Mouse (Mus musculus): ENCODE data around the gene Spata32. TPM values are rescaled to one million over a fixed set of nuclear protein-coding genes. Genes with fewer than 3 reads are reported as not detected.

Gene Spata32
- polyA plus RNA-seq, 1 experiment = not detected

GRCm38 (mm10) chr11:103174411-103174832 is 43.8 kb downstream of the Spata32 start:
- Histone ChIP-seq H3K4me3 (replicated peaks) (no peak overlapping the region), H3K4me1 (ENCODE audit: control insufficient read depth) (peaks cover 16% of the 10 kb centered on the region)

GRCm38 (mm10) chr11:103173771-103174344 is 44.4 kb downstream of the Spata32 start:
- no peaks in the 10 kb centered on the region for H3K9me3 ChIP-seq (ENCODE audit: control insufficient read depth, low read length)
- peaks cover 39% of the 10 kb centered on the region for H3K27me3 ChIP-seq (ENCODE audit: control insufficient read depth)
- H3K4me3 ChIP-seq (replicated peaks) = no peak overlapping the region
- no peaks in the 10 kb centered on the region for H3K36me3 ChIP-seq (ENCODE audit: control insufficient read depth)
- H3K4me1 ChIP-seq (ENCODE audit: control insufficient read depth) = peaks cover 16% of the 10 kb centered on the region
- no peak for TF ChIP-seq GATA1 (IDR thresholded peaks at IDR 0.05; ENCODE audit: low read length)
- TF ChIP-seq TAL1 (IDR thresholded peaks at IDR 0.05; ENCODE audit: low read length) = no peak

More at GRCm38 (mm10) chr11:103174411-103174832, 43.8 kb downstream of the Spata32 start:
- TF ChIP-seq GATA1 (IDR thresholded peaks at IDR 0.05; ENCODE audit: low read length) = no peak
- Histone ChIP-seq H3K27me3 (ENCODE audit: control insufficient read depth) (peaks cover 33% of the 10 kb centered on the region), H3K36me3 (ENCODE audit: control insufficient read depth) (no peaks in the 10 kb centered on the region), H3K9me3 (ENCODE audit: control insufficient read depth, low read length) (no peaks in the 10 kb centered on the region)

- H3K4me3 ChIP-seq (replicated peaks) = no peak overlapping the region
- no peaks in the 10 kb centered on the region for H3K36me3 ChIP-seq (ENCODE audit: control insufficient read depth)
- no peaks in the 10 kb centered on the region for H3K9me3 ChIP-seq (ENCODE audit: control insufficient read depth, low read length)
- peaks cover 44% of the 10 kb centered on the region for H3K27me3 ChIP-seq (ENCODE audit: control insufficient read depth)
- peaks cover 16% of the 10 kb centered on the region for H3K4me1 ChIP-seq (ENCODE audit: control insufficient read depth)
- TF ChIP-seq GATA1 (IDR thresholded peaks at IDR 0.05; ENCODE audit: low read length) = no peak
- no peak for TF ChIP-seq TAL1 (IDR thresholded peaks at IDR 0.05; ENCODE audit: low read length)
Observed at GRCm38 (mm10) chr11:103173041-103173770, 45.0 kb downstream of the Spata32 start.

GRCm38 (mm10) chr11:103172392-103173040 is 45.7 kb downstream of the Spata32 start:
- peaks cover 16% of the 10 kb centered on the region for H3K4me1 ChIP-seq (ENCODE audit: control insufficient read depth)
- no peaks in the 10 kb centered on the region for H3K9me3 ChIP-seq (ENCODE audit: control insufficient read depth, low read length)
- TF ChIP-seq GATA1 (IDR thresholded peaks at IDR 0.05; ENCODE audit: low read length) = no peak
- no peak for TF ChIP-seq TAL1 (IDR thresholded peaks at IDR 0.05; ENCODE audit: low read length)
- no peaks in the 10 kb centered on the region for H3K36me3 ChIP-seq (ENCODE audit: control insufficient read depth)
- H3K4me3 ChIP-seq (replicated peaks) = no peak overlapping the region
- H3K27me3 ChIP-seq (ENCODE audit: control insufficient read depth) = peaks cover 44% of the 10 kb centered on the region

GRCm38 (mm10) chr11:103171703-103172391 is 46.4 kb downstream of the Spata32 start:
- no peak overlapping the region for H3K4me3 ChIP-seq (replicated peaks)
- peaks cover 44% of the 10 kb centered on the region for H3K27me3 ChIP-seq (ENCODE audit: control insufficient read depth)
- no peaks in the 10 kb centered on the region for H3K36me3 ChIP-seq (ENCODE audit: control insufficient read depth)
- no peaks in the 10 kb centered on the region for H3K9me3 ChIP-seq (ENCODE audit: control insufficient read depth, low read length)
- peaks cover 16% of the 10 kb centered on the region for H3K4me1 ChIP-seq (ENCODE audit: control insufficient read depth)
- TF ChIP-seq TAL1 (IDR thresholded peaks at IDR 0.05; ENCODE audit: low read length) (no peak), GATA1 (IDR thresholded peaks at IDR 0.05; ENCODE audit: low read length) (no peak)

GRCm38 (mm10) chr11:103171286-103171620 is 47.0 kb downstream of the Spata32 start:
- Histone ChIP-seq H3K4me1 (ENCODE audit: control insufficient read depth) (peaks cover 16% of the 10 kb centered on the region), H3K27me3 (ENCODE audit: control insufficient read depth) (peaks cover 44% of the 10 kb centered on the region), H3K9me3 (ENCODE audit: control insufficient read depth, low read length) (no peaks in the 10 kb centered on the region; the same call in 1 of the 2 replicates), H3K4me3 (replicated peaks) (peak overlapping the region; percentile 16), H3K36me3 (ENCODE audit: control insufficient read depth) (no peaks in the 10 kb centered on the region)
- no peak for TF ChIP-seq GATA1 (IDR thresholded peaks at IDR 0.05; ENCODE audit: low read length)
- no peak for TF ChIP-seq TAL1 (IDR thresholded peaks at IDR 0.05; ENCODE audit: low read length)

- H3K27me3 ChIP-seq (ENCODE audit: control insufficient read depth) = peaks cover 48% of the 10 kb centered on the region
- H3K36me3 ChIP-seq (ENCODE audit: control insufficient read depth) = no peaks in the 10 kb centered on the region
- peaks cover 5% of the 10 kb centered on the region for H3K9me3 ChIP-seq (ENCODE audit: control insufficient read depth, low read length)
- H3K4me1 ChIP-seq (ENCODE audit: control insufficient read depth) = peaks cover 16% of the 10 kb centered on the region
- peak within 1 kb of the TSS; percentile 26 for H3K4me3 ChIP-seq (replicated peaks)
- TF ChIP-seq TAL1 (IDR thresholded peaks at IDR 0.05; ENCODE audit: low read length) = no peak
- TF ChIP-seq GATA1 (IDR thresholded peaks at IDR 0.05; ENCODE audit: low read length) = no peak
Observed at GRCm38 (mm10) chr11:103170494-103171285, 47.5 kb downstream of the Spata32 start, which contains the start of gene Fmnl1. TSS of gene Fmnl1 (plus strand) at chr11:103171107.

- Histone ChIP-seq H3K4me1 (ENCODE audit: control insufficient read depth) (peaks cover 15% of the 10 kb centered on the region), H3K36me3 (ENCODE audit: control insufficient read depth) (no peaks in the 10 kb centered on the region), H3K27me3 (ENCODE audit: control insufficient read depth) (peaks cover 48% of the 10 kb centered on the region), H3K9me3 (ENCODE audit: control insufficient read depth, low read length) (peaks cover 5% of the 10 kb centered on the region), H3K4me3 (replicated peaks) (no peak overlapping the region)
- no peak for TF ChIP-seq TAL1 (IDR thresholded peaks at IDR 0.05; ENCODE audit: low read length)
- no peak for TF ChIP-seq GATA1 (IDR thresholded peaks at IDR 0.05; ENCODE audit: low read length)
Observed at GRCm38 (mm10) chr11:103170111-103170493, 48.1 kb downstream of the Spata32 start.

Data from erythroblast, embryonic 14.5 days (primary cell).